Mouse (Mus musculus) kidney, adult 2 months (tissue): ENCODE data around the gene Sh3rf3.

ENCODE experiments used
- CTCF ChIP-seq: fragments of 200-500 bp; conservative IDR thresholded peaks from 2 replicates; pipeline ENCODE4 v1.5.1; 2011; ENCODE audit warnings: low read depth, mild to moderate bottlenecking, control low read depth, low read length, moderate library complexity, mixed read lengths; ENCODE audit not compliant: insufficient read depth, insufficient read length
- POLR2A ChIP-seq: fragments of 200-500 bp; IDR thresholded peaks from one replicate; pipeline ENCODE4 v1.6.1; 2011; ENCODE audit warnings: low read depth, low read length, control low read depth

GRCm38 (mm10) chr10:58885816-58886215, 72.7 kb downstream of the Sh3rf3 start:
- TF ChIP-seq POLR2A, result no peak
- TF ChIP-seq CTCF, result no peak
